ENCODE assay signal across 8 mouse cellular contexts in the genomic region with DNA sequence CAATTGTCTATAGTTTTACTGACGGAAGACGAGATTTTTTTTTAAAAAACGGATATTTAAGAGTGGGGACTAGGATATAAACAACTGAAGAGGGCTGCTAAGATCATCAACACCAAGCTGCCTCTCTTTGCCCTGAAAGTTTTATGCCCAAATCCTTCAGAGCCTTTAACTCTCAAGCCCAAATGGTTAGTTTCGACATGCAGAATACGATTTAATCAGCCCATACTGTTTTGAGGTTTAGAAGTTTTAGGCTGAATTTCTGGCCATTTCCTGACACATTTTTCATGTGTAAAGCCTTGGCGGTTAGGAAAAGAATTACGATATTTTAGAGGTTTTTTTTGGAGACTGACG. TPM values are rescaled to one million over a fixed set of nuclear protein-coding genes. Genes with fewer than 3 reads are reported as not detected.
DNase-seq lines count a peak whose midpoint lies in the region; ATAC-seq lines count a peak whose summit lies in the region.

No protein-coding gene starts in this region.

- intact Hi-C loops in left cerebral cortex, postnatal 10 days (cut with DNase I): no loop called here

- H3K27me3 ChIP-seq in hindbrain, embryonic 15.5 days: no peaks in the 10 kb centered on the region
- no peaks in the 10 kb centered on the region for H3K27me3 ChIP-seq in midbrain, embryonic 13.5 days

- no peaks in the 10 kb centered on the region for H3K36me3 ChIP-seq in hindbrain, embryonic 15.5 days
- H3K36me3 ChIP-seq in midbrain, embryonic 13.5 days: no peaks in the 10 kb centered on the region

- no peaks in the 10 kb centered on the region for H3K9me3 ChIP-seq in hindbrain, embryonic 15.5 days
- no peaks in the 10 kb centered on the region for H3K9me3 ChIP-seq in midbrain, embryonic 13.5 days

- no peak overlapping the region for H3K9ac ChIP-seq in hindbrain, embryonic 15.5 days
- H3K9ac ChIP-seq in midbrain, embryonic 13.5 days (replicated peaks): no peak overlapping the region

- WGBS in hindbrain, embryonic 15.5 days: 49% methylated on average over 8 of the region's 8 CpGs
- 51% methylated on average over 8 of the region's 8 CpGs for WGBS in midbrain, embryonic 13.5 days

- DNase-seq in kidney, adult 11 months: peak; percentile 4
- DNase-seq in kidney, adult 8-10 months: no peak
- no peak for DNase-seq in embryo, embryonic 11 days
- no peak for DNase-seq in left cerebral cortex, postnatal 10 days (ENCODE audit: extremely low spot score in 1 of 2, low spot score in 2 of 2)
- DNase-seq in right cerebral cortex, postnatal 10 days (ENCODE audit: low spot score in 2 of 2): no peak

- H3K4me3 ChIP-seq in hindbrain, embryonic 15.5 days: peak overlapping the region; percentile 95
- H3K4me3 ChIP-seq in midbrain, embryonic 13.5 days (replicated peaks): peak overlapping the region; percentile 96

- peak overlapping the region; percentile 67 for H3K4me2 ChIP-seq in hindbrain, embryonic 15.5 days
- peak overlapping the region; percentile 57 for H3K4me2 ChIP-seq in midbrain, embryonic 13.5 days (replicated peaks)

- peaks cover 25% of the 10 kb centered on the region for H3K4me1 ChIP-seq in hindbrain, embryonic 15.5 days (replicated peaks)
- peaks cover 26% of the 10 kb centered on the region for H3K4me1 ChIP-seq in midbrain, embryonic 13.5 days (replicated peaks)

- ATAC-seq in common myeloid progenitor, adult 5-6 weeks (replicated peaks; ENCODE audit: low read depth, poor library complexity, severe bottlenecking): peak; percentile 4; the same call in 1 of the 2 replicates
- peak; percentile 28; the same call in 1 of the 2 replicates for ATAC-seq in hindbrain, embryonic 15.5 days (ENCODE audit: low FRiP score, low read depth)
- ATAC-seq in midbrain, embryonic 13.5 days: no peak

- no peak overlapping the region for H3K27ac ChIP-seq in hindbrain, embryonic 15.5 days (replicated peaks)
- no peak overlapping the region for H3K27ac ChIP-seq in midbrain, embryonic 13.5 days

RNA-seq across cellular contexts. Expression of a gene that starts 0.3 kb away (rescaled TPM):
- total RNA-seq in common myeloid progenitor, adult 5-6 weeks (2017): 93.6 and 96.9 TPM in 2 replicates
- 41.2 and 45.3 TPM in 2 replicates for polyA plus RNA-seq in hindbrain, embryonic 15.5 days (2015; fragmentation: Nextera tagmentation; extraction: Ambion mirVana)
- 55.0 and 56.9 TPM in 2 replicates for polyA plus RNA-seq in midbrain, embryonic 13.5 days (2015; fragmentation: Nextera tagmentation; extraction: Ambion mirVana)
- total RNA-seq in left cerebral cortex, postnatal 10 days (2021): 10 to 100 TPM; 42.4 to 45.5 TPM

RNA-seq across cellular contexts. Expression of a gene that starts 38.0 kb away (rescaled TPM):
- 283 and 288 TPM in 2 replicates for total RNA-seq in common myeloid progenitor, adult 5-6 weeks (2017)
- polyA plus RNA-seq in hindbrain, embryonic 15.5 days (2015; fragmentation: Nextera tagmentation; extraction: Ambion mirVana): 397 and 473 TPM in 2 replicates
- polyA plus RNA-seq in midbrain, embryonic 13.5 days (2015; fragmentation: Nextera tagmentation; extraction: Ambion mirVana): 520 and 590 TPM in 2 replicates
- 100 to 1,000 TPM; 186 to 206 TPM for total RNA-seq in left cerebral cortex, postnatal 10 days (2021)

RNA-seq across cellular contexts. Expression of a gene that starts 39.6 kb away (rescaled TPM):
- total RNA-seq in common myeloid progenitor, adult 5-6 weeks (2017): 37.3 and 81.3 TPM in 2 replicates
- 6.3 and 7.2 TPM in 2 replicates for polyA plus RNA-seq in hindbrain, embryonic 15.5 days (2015; fragmentation: Nextera tagmentation; extraction: Ambion mirVana)
- polyA plus RNA-seq in midbrain, embryonic 13.5 days (2015; fragmentation: Nextera tagmentation; extraction: Ambion mirVana): 8.9 and 11.5 TPM in 2 replicates
- total RNA-seq in left cerebral cortex, postnatal 10 days (2021): 10 to 100 TPM; 11.4 to 12.1 TPM
